Mouse (Mus musculus) adrenal gland, postnatal 4 days (tissue): ENCODE measurements around the gene Chpt1. TPM values are rescaled to one million over a fixed set of nuclear protein-coding genes. Genes with fewer than 3 reads are reported as not detected.
"Not testable (repeated sequence)": the region's sequence is repeated elsewhere in the genome, so short reads cannot be mapped to it uniquely, and the experiment has no call there.

Experiments used
- DNase-seq, 2 experiments: peaks; one replicate each; pipeline ENCODE4 v3.0.0; 2021 to 2022; ENCODE audit warnings: low spot score in 2 of 2, mixed read lengths in 2 of 2
- total RNA-seq, 2 experiments: library from RNA; stranded (reverse); gene quantifications; 2 replicates each; pipeline ENCODE4 v1.2.3; 2021

Gene Chpt1
- total RNA-seq, 2 experiments from 2014 or later = 69.5 to 74.7 TPM

- no peak for DNase-seq
These were observed 6.9 kb downstream of the Chpt1 start for GRCm38 (mm10) chr10:88496864-88497564.

- DNase-seq = no peak
These were observed 8.8 kb downstream of the Chpt1 start for GRCm38 (mm10) chr10:88494959-88495587.

DNA sequence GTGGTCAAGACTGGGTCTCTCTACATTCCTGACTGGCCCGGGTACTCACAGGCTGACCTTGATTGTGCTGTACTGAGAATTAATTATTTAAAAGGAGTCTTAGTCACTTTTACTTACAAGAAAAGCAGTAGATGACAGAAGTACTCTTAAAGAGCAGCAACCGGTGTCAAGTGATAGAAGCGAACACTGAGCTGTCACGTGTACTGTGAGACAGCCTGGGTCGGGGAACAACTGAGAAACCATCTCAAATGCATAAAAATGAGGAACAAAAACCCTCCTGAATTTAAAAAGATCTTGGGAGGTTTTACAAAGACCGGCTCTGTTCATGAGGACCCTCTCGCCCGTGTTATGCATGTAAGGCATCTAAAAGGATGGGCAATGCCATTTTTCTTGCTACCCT is 11.2 kb downstream of the Chpt1 start:
- DNase-seq = no peak

GRCm38 (mm10) chr10:88491632-88492031 is 12.2 kb downstream of the Chpt1 start:
- DNase-seq = no peak

GRCm38 (mm10) chr10:88488629-88489028 is 15.2 kb downstream of the Chpt1 start:
- no peak for DNase-seq

GRCm38 (mm10) chr10:88482866-88483265 is 21.0 kb downstream of the Chpt1 start:
- DNase-seq = not testable (repeated sequence)

GRCm38 (mm10) chr10:88460122-88460820 is 43.6 kb downstream of the Chpt1 start:
- no peak for DNase-seq

- no peak for DNase-seq
These were observed 44.3 kb downstream of the Chpt1 start, which contains the start of gene Sycp3 for GRCm38 (mm10) chr10:88459502-88459992. Gene Sycp3 (plus strand): TSS chr10:88459569.

DNA sequence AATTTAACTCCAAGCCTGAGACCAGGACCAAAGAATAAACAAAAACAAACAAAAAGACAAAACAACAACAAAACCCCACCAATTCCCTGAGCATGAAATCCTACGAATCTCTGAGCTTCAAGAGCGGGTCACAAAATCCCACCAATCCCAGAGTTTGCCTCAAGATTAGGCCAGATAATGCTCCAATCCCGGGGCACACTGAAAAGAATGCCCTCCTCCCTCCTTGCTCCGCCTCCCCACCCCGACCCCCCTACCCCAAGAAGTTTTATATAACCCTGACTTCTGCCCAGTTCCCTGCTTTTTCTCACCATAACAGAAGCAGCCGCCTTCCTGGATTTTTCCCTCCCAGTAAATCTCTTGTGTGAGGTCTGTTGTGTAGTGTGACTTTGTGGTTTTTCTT is 46.1 kb downstream of the Chpt1 start:
- no peak for DNase-seq

GRCm38 (mm10) chr10:88451990-88452389 is 51.9 kb downstream of the Chpt1 start:
- DNase-seq = no peak

DNA sequence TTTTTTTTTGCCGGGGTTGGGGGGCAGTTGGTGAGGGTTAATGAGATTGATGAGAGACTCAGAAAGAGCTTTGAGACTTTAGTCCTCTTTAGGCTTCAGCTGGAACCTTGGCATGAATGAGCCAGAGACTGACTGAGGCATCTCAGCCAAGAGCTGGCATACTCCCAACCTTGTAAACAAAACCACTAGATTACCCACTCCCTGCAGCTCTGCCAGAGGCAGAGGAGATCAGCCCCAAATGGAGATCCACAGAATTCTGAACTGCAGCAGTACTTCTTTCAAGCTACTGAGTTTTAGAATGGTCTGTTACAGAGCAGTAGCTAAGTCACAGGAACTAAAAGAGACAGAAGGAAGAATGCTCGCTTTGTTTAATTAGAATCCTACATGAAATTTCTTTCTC is 52.7 kb downstream of the Chpt1 start:
- DNase-seq = no peak

- no peak for DNase-seq
These were observed 62.6 kb downstream of the Chpt1 start for GRCm38 (mm10) chr10:88441224-88441623.

DNA sequence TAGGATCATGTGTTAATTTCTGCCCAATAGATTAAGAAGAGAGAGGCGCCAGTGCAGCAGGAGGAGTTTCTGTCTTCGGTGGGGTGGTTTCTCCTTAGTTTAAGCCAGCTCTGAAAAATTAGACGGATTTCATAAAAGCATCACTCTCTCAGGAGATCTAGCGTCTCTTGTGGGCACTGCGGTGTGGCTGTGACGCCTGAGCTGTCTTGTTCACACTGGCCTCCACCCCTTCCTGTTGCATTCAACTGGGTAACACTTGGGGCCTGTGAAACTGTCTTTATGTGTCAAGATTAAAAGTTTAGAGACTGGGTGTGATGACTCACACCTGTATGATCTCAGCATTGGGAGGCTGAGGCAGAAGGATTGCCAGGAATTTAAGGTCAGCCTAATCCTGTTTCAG is 75.9 kb downstream of the Chpt1 start:
- no peak for DNase-seq

GRCm38 (mm10) chr10:88426896-88427295 is 77.0 kb downstream of the Chpt1 start:
- DNase-seq = no peak

- no peak for DNase-seq
These were observed 77.6 kb downstream of the Chpt1 start for GRCm38 (mm10) chr10:88426158-88426816.

- no peak for DNase-seq
These were observed 83.0 kb downstream of the Chpt1 start for GRCm38 (mm10) chr10:88420655-88421435.

GRCm38 (mm10) chr10:88420141-88420541 is 83.7 kb downstream of the Chpt1 start:
- DNase-seq = no peak

DNA sequence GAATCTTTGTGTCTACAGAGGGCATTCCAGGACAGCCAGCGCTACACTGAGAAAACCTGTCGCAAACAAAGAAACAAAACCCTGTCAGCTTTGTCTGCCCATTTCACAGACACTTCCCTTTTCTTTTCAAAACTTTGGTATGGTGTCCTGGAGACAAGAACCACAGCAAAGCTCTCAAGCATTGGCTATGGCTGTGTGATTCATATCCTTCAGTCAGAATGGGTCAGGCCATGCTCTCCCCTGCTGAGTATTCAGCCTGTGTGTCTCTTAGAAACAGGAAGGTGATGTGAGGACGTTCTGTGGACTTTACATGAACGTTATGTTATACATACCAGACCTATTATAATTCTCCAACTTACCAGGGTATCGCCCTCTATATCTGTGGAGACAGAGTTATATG is 86.2 kb downstream of the Chpt1 start:
- DNase-seq = no peak

DNA sequence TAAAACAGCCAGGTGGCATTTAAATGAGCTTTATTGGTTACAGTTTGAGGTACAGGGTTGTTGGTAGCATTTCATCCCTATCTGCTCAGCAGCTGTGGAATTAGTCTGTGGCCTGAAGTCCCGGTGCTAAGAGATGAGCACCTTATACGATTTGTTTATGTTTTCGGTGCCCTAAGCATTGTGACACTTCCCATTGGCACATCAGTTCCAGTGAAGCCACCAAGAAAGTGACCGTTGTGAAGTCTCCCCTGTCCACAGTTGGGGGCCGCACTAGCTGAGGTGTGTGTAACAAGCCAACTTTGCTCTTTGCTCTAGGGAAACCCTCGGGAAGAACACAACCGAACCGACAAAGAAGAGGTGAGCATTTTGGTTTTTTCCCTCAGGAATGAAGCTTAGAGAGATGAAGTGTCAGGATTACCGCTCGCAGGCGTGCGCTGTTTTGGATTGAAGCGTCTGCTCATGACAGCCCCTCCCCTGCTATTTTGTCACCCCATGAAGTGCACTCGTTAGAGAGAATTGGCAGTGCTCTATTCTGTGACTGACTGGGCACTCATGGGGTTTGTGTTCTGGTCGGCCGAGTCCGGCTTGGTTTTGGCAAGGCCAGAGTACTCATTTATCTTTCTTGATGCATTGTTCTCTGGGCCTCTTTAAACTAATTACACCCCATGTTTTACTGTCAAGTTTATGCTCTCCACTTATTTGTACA is 91.4 kb downstream of the Chpt1 start:
- DNase-seq = no peak

DNA sequence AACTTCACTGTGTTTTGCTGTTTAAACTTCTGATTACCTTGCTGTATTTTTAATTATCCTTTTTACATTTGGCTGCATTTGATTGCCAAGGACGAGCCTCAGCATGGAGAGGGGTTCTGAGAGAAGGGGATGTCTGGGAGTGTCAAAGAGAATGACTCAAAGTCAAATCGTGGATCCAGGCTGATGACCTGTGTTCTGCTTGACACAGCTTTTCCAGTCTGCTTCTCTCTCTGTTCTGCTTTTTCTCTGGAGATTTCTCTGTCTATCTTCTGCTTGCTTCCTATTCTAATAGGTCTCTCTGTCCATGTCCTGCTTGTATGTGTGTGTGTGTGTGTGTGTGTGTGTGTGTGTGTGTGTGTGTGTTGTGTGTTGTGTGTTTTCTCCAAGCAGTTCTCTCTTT is 94.1 kb downstream of the Chpt1 start:
- DNase-seq = no peak
